Mouse (Mus musculus) lung, adult 2 months (tissue): ENCODE data around the gene Hoxa5.

Experiments used
- CTCF ChIP-seq: fragments of 200-500 bp; IDR thresholded peaks from 2 replicates; pipeline ENCODE4 v1.5.1; 2011; ENCODE audit warnings: mild to moderate bottlenecking, low read length, control low read depth; ENCODE audit not compliant: insufficient read depth
- POLR2A ChIP-seq: fragments of 200-500 bp; IDR thresholded peaks from 2 replicates; pipeline ENCODE4 v1.6.1; 2011; ENCODE audit warnings: low read depth, mild to moderate bottlenecking, control low read depth, low read length, borderline replicate concordance; ENCODE audit errors: extremely low read depth

- TF ChIP-seq POLR2A (no peak), CTCF (no peak)
These were observed 1.3 kb downstream of the Hoxa5 start for GRCm38 (mm10) chr6:52203121-52203370.
